Mouse (Mus musculus) kidney, postnatal 0 days (tissue): ENCODE data around the gene Dppa5a. TPM values are rescaled to one million over a fixed set of nuclear protein-coding genes. Genes with fewer than 3 reads are reported as not detected.
"Not testable (repeated sequence)": the region's sequence is repeated elsewhere in the genome, so short reads cannot be mapped to it uniquely, and the experiment has no call there.

Experiments used
- ATAC-seq: fragments of 200-750 bp; cut with Nextera tagmentation; replicated peaks from 2 replicates; pipeline ENCODE4 v1.8.0; 2017; ENCODE audit warnings: low read depth, moderate number of reproducible peaks, moderate TSS enrichment, moderate library complexity; ENCODE audit not compliant: low FRiP score
- DNase-seq: peaks from one replicate; pipeline ENCODE4 v3.0.0-alpha.2; 2016; ENCODE audit warnings: low spot score
- H3K27ac ChIP-seq: fragments of 300-500 bp; sonication (generic); 2 replicates; pipeline ENCODE4 v1.5.1; 2014; ENCODE audit warnings: mild to moderate bottlenecking
- H3K27me3 ChIP-seq: fragments of 300-500 bp; sonication (generic); 2 replicates; pipeline ENCODE4 v1.6.1; 2014; ENCODE audit warnings: low read length, mixed read lengths; ENCODE audit not compliant: insufficient read depth
- H3K36me3 ChIP-seq: fragments of 300-500 bp; sonication (generic); 2 replicates; pipeline ENCODE4 v1.6.1; 2014; ENCODE audit warnings: low read length, mixed read lengths; ENCODE audit not compliant: insufficient read depth
- H3K4me1 ChIP-seq: fragments of 300-500 bp; sonication (generic); replicated peaks from 2 replicates; pipeline ENCODE4 v1.6.1; 2014; ENCODE audit warnings: antibody characterized with exemption, low read length, mixed read lengths; ENCODE audit not compliant: insufficient read depth
- H3K4me2 ChIP-seq: fragments of 300-500 bp; sonication (generic); 2 replicates; pipeline ENCODE4 v1.6.1; 2014; ENCODE audit warnings: mild to moderate bottlenecking, low read length, moderate library complexity, mixed read lengths
- H3K4me3 ChIP-seq: fragments of 300-500 bp; sonication (generic); replicated peaks from 2 replicates; pipeline ENCODE4 v1.5.1; 2014; ENCODE audit warnings: low read depth, low read length
- H3K9ac ChIP-seq: fragments of 300-500 bp; sonication (generic); 2 replicates; pipeline ENCODE4 v1.6.1; 2014; ENCODE audit warnings: low read depth, low read length
- H3K9me3 ChIP-seq: fragments of 300-500 bp; sonication (generic); replicated peaks from 2 replicates; pipeline ENCODE4 v1.6.1; 2016; ENCODE audit warnings: low read length, inconsistent platforms, mixed read lengths
- CTCF ChIP-seq: IDR thresholded peaks from 2 replicates; pipeline ENCODE4 v1.5.1; 2016; ENCODE audit warnings: antibody characterized with exemption, low read depth, mild to moderate bottlenecking, moderate library complexity
- WGBS: fragments of 180-500 bp; shearing (Covaris S2); extraction: QIAGEN DNeasy Blood & Tissue Kit; methylation state at CpG from one replicate; pipeline ENCODE4 v1.1.7; 2014; 5-methylcytosine and 5-hydroxymethylcytosine counted together
- polyA plus RNA-seq: library from polyadenylated mRNA; unstranded; fragments of >200 nt; fragmentation: Nextera tagmentation; extraction: Ambion mirVana; gene quantifications from 2 replicates; pipeline ENCODE4 v1.2.1, GENCODE M21; 2015

The Dppa5a gene
- polyA plus RNA-seq, 1 experiment from 2014 or later, result 0.20 TPM

DNA sequence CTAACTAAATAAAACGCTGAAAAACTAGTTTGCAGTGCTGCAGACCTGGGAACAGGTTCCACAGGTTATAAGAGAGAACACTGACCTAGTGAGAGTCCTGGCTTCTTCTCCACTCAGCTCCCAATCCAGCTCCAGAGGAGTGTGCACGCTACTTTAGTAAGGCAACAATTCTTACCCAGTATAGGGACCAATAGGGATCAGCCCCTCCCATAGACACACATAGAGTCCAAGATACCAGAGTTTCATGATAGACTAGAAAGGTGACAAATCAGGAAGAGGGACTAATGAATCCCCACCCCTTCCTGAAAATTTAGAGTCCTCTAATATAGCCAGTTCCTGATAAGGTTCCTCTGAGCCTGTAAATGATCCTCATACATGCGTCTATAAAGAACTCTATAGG is 21.0 kb downstream of the Dppa5a start:
- no peaks in the 10 kb centered on the region for H3K9me3 ChIP-seq
- H3K4me2 ChIP-seq, result no peak overlapping the region
- TF ChIP-seq CTCF, result no peak
- DNase-seq (no peak), ATAC-seq (peak; percentile 68)
- H3K9ac ChIP-seq, result no peak overlapping the region
- H3K27ac ChIP-seq, result no peak overlapping the region
- no peaks in the 10 kb centered on the region for H3K27me3 ChIP-seq
- 64% methylated on average over 3 of the region's 3 CpGs for WGBS
- H3K4me3 ChIP-seq, result no peak overlapping the region
- H3K36me3 ChIP-seq, result no peaks in the 10 kb centered on the region
- no peaks in the 10 kb centered on the region for H3K4me1 ChIP-seq

DNA sequence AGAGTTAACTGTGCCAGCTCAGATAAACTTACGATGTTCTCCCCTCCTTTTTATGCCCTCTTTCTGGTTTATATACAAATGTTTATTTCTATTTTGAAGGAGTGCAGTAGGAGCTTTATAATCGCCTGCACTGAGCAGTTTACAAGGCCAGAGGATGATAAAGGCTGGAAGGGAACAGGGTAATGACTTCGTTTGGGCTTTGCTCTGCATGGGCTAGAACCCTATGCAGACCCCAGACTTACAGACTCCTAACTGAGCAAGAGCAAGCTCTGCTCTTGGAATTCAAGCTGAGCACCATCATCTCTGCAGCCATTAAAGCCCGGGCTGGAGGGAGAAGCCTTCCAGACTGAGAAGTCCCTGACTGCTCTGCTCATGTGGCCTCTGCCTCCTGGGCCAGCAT is 22.7 kb downstream of the Dppa5a start:
- not testable (repeated sequence) for DNase-seq

DNA sequence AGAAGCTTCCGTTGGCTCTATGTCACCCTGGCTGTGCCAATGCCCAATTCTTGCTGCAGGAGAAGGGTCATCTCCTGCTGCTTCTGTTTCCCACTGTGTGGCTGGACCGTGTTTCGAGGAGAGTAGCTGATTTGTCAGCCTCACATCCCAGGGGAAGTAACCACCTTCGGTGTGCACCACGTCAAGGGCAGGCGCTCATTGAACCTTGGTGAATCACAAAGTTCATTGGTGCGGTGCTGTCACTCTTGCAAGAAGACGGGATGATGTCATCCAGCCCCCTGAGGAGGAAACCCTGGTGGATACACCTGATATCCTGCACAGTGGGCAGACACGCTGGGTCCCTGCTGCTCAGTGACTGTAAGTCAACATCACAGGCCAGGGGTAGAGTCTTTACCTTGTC is 24.9 kb downstream of the Dppa5a start:
- not testable (repeated sequence) for H3K9me3 ChIP-seq, H3K27me3 ChIP-seq, H3K36me3 ChIP-seq, H3K27ac ChIP-seq, H3K4me3 ChIP-seq, H3K4me2 ChIP-seq, H3K9ac ChIP-seq, DNase-seq, H3K4me1 ChIP-seq
- 62% methylated on average over 9 of the region's 9 CpGs for WGBS
- ATAC-seq, result peak; percentile 60

More for the DNA sequence above, 22.7 kb downstream of the Dppa5a start:
- not testable (repeated sequence) for H3K36me3 ChIP-seq, H3K27me3 ChIP-seq, H3K4me2 ChIP-seq, H3K9me3 ChIP-seq, H3K4me3 ChIP-seq, H3K4me1 ChIP-seq, H3K9ac ChIP-seq, H3K27ac ChIP-seq, ATAC-seq
- 43% methylated on average over 3 of the region's 4 CpGs for WGBS

GRCm38 (mm10) chr9:78342494-78342893 is 25.5 kb downstream of the Dppa5a start:
- DNase-seq, H3K27me3 ChIP-seq, H3K27ac ChIP-seq, H3K4me1 ChIP-seq, H3K9me3 ChIP-seq, H3K4me3 ChIP-seq, H3K4me2 ChIP-seq, H3K36me3 ChIP-seq, H3K9ac ChIP-seq: not testable (repeated sequence)
- peak; percentile 66; the same call in 1 of the 2 replicates for ATAC-seq
- 64% methylated on average over 4 of the region's 4 CpGs for WGBS

- H3K9ac ChIP-seq, H3K4me1 ChIP-seq, H3K27me3 ChIP-seq, H3K4me3 ChIP-seq, H3K27ac ChIP-seq, H3K36me3 ChIP-seq, H3K9me3 ChIP-seq, H3K4me2 ChIP-seq, ATAC-seq: not testable (repeated sequence)
- WGBS, result 18% methylated on average over 8 of the region's 8 CpGs
- TF ChIP-seq CTCF, result peak; percentile 82
- DNase-seq, result peak; percentile 69
These were observed 27.7 kb downstream of the Dppa5a start for GRCm38 (mm10) chr9:78340324-78340723.

DNA sequence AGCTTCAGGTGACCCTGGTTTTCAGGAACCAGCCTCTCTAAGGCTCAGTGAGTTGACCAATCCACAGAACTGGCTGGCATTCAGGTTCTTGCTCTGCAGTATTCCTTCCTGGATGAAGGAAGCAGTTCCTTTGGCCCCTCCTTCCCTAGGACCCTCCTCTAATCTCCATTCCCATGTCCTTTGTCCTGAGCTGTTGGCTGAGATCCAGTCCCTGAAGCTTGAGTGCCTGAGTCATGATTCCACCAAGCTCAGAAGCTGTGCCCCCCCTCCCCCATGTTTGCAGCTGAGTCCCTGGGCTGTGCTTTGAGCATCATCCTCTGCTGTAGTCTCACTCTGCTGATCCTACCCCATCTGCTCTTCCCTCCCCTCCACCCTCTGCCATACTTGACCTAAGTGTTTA is 30.9 kb downstream of the Dppa5a start:
- DNase-seq (peak; percentile 21), ATAC-seq (peak; percentile 73)
- H3K9ac ChIP-seq, H3K9me3 ChIP-seq, H3K36me3 ChIP-seq, H3K4me1 ChIP-seq, H3K4me2 ChIP-seq, H3K27me3 ChIP-seq, H3K27ac ChIP-seq, H3K4me3 ChIP-seq: not testable (repeated sequence)

DNA sequence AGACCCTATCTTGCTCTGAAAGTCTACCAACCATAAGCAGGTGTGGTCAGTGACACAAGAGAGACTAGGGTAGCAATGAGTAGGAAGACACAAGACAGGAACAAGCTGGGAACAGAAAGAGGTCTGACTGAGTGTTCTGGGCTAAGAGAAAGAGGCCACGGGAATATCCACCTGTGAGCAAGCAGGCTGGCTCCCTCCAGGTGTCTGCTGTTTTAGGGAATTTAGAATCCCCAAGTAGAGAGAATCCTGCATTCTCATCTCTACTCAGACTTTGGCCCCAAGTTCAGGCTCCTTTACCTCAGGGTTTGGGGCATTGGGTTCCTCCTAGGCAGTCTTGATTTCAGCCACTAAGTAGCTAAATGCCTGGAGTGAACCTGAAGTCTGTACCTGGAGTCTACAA is 40.7 kb downstream of the Dppa5a start, which contains the start of gene Omt2b:
Omt2b (plus strand) TSS at position 301 of the 400 bp plus-strand sequence.
- H3K36me3 ChIP-seq, ATAC-seq, H3K9ac ChIP-seq, H3K4me2 ChIP-seq, H3K4me1 ChIP-seq, DNase-seq, H3K27ac ChIP-seq, H3K27me3 ChIP-seq, H3K9me3 ChIP-seq, H3K4me3 ChIP-seq: not testable (repeated sequence)
- WGBS, result 63% methylated on average over 1 of the region's 1 CpGs
